Mouse (Mus musculus) cerebellum, postnatal 10 days (tissue): ENCODE results near the gene Birc7.

Experiments used
- DNase-seq, 2 experiments: peaks; one replicate each; pipeline ENCODE4 v3.0.0; 2021; ENCODE audit warnings: mixed read lengths in 2 of 2

The Birc7 gene

GRCm38 (mm10) chr2:180928723-180929122 lies at the start of gene Birc7:
TSS of gene Birc7 (plus strand) at chr2:180929023.
- DNase-seq = peak in 1 of 2 experiments; percentile 18

GRCm38 (mm10) chr2:180879365-180880067 lies 49.3 kb upstream of the Birc7 start:
- DNase-seq = peak; percentile 70 to 74

GRCm38 (mm10) chr2:180881281-180881680 lies 47.5 kb upstream of the Birc7 start:
- peak in 1 of 2 experiments; percentile 33 for DNase-seq

- DNase-seq = no peak
Observed at GRCm38 (mm10) chr2:180885270-180885669, 43.6 kb upstream of the Birc7 start.

- peak in 1 of 2 experiments; percentile 13 for DNase-seq
Observed at GRCm38 (mm10) chr2:180889271-180889920, 39.4 kb upstream of the Birc7 start.

- peak in 1 of 2 experiments; percentile 12 for DNase-seq
Observed at GRCm38 (mm10) chr2:180889921-180890280, 38.9 kb upstream of the Birc7 start.

- peak; percentile 35 to 45 for DNase-seq
Observed at GRCm38 (mm10) chr2:180890422-180891074, 38.3 kb upstream of the Birc7 start.

- DNase-seq = peak; percentile 70 to 77
Observed at GRCm38 (mm10) chr2:180891075-180891834, 37.6 kb upstream of the Birc7 start.

GRCm38 (mm10) chr2:180891835-180892323 lies 36.9 kb upstream of the Birc7 start:
- DNase-seq = no peak

GRCm38 (mm10) chr2:180892841-180893521 lies 35.8 kb upstream of the Birc7 start:
- DNase-seq = peak; percentile 98

- DNase-seq = peak; percentile 80 to 81
Observed at GRCm38 (mm10) chr2:180893537-180894028, 35.2 kb upstream of the Birc7 start.

GRCm38 (mm10) chr2:180894029-180894623 lies 34.7 kb upstream of the Birc7 start:
- peak; percentile 79 to 84 for DNase-seq

- DNase-seq = peak; percentile 96
Observed at GRCm38 (mm10) chr2:180894734-180895133, 34.1 kb upstream of the Birc7 start.

GRCm38 (mm10) chr2:180895321-180895720 lies 33.5 kb upstream of the Birc7 start:
- peak; percentile 50 to 61 for DNase-seq

- peak; percentile 58 to 64 for DNase-seq
Observed at GRCm38 (mm10) chr2:180895837-180896525, 32.8 kb upstream of the Birc7 start.

- DNase-seq = peak in 1 of 2 experiments; percentile 26
Observed at GRCm38 (mm10) chr2:180896819-180897625, 31.8 kb upstream of the Birc7 start.

GRCm38 (mm10) chr2:180897857-180898256 lies 31.0 kb upstream of the Birc7 start:
- DNase-seq = no peak

GRCm38 (mm10) chr2:180902086-180902485 lies 26.7 kb upstream of the Birc7 start:
- peak; percentile 65 to 74 for DNase-seq

GRCm38 (mm10) chr2:180904435-180905208 lies 24.2 kb upstream of the Birc7 start:
- DNase-seq = no peak
